Mouse (Mus musculus) midbrain, embryonic 11.5 days (tissue): Measurements from ENCODE around the gene Cdc42bpa. TPM values are rescaled to one million over a fixed set of nuclear protein-coding genes. Genes with fewer than 3 reads are reported as not detected.

Experiments used
- ATAC-seq: fragments of 200-750 bp; cut with Nextera tagmentation; 2 replicates; pipeline ENCODE4 v1.8.0; 2017; ENCODE audit warnings: moderate TSS enrichment, moderate library complexity; ENCODE audit not compliant: low FRiP score
- DNase-seq: peaks from one replicate; pipeline ENCODE4 v3.0.0; 2015; ENCODE audit warnings: low spot score; ENCODE audit errors: missing footprints
- H3K27ac ChIP-seq: fragments of 300-500 bp; sonication (generic); 2 replicates; pipeline ENCODE4 v1.5.1; 2014; ENCODE audit warnings: low read depth, low read length
- H3K27me3 ChIP-seq: fragments of 300-500 bp; sonication (generic); 2 replicates; pipeline ENCODE4 v1.6.1; 2014; ENCODE audit warnings: mild to moderate bottlenecking, low read length, moderate library complexity, mixed read lengths; ENCODE audit not compliant: control insufficient read depth, insufficient read depth
- H3K36me3 ChIP-seq: fragments of 300-500 bp; sonication (generic); 2 replicates; pipeline ENCODE4 v1.6.1; 2014; ENCODE audit warnings: mild to moderate bottlenecking, low read length, moderate library complexity, mixed read lengths; ENCODE audit not compliant: control insufficient read depth, insufficient read depth
- H3K4me1 ChIP-seq: fragments of 300-500 bp; sonication (generic); 2 replicates; pipeline ENCODE4 v1.6.1; 2014; ENCODE audit warnings: low read length; ENCODE audit not compliant: control insufficient read depth, insufficient read depth
- H3K4me2 ChIP-seq: fragments of 300-500 bp; sonication (generic); 2 replicates; pipeline ENCODE4 v1.6.1; 2014; ENCODE audit warnings: mild to moderate bottlenecking, moderate library complexity
- H3K4me3 ChIP-seq: fragments of 300-500 bp; sonication (generic); 2 replicates; pipeline ENCODE4 v1.5.1; 2014; ENCODE audit warnings: low read depth, low read length
- H3K9ac ChIP-seq: fragments of 300-500 bp; sonication (generic); 2 replicates; pipeline ENCODE4 v1.6.1; 2014; ENCODE audit warnings: low read length
- H3K9me3 ChIP-seq: fragments of 300-500 bp; sonication (generic); 2 replicates; pipeline ENCODE4 v1.6.1; 2016; ENCODE audit warnings: low read length; ENCODE audit not compliant: control insufficient read depth
- WGBS: fragments of 180-500 bp; shearing (Covaris S2); extraction: QIAGEN DNeasy Blood & Tissue Kit; methylation state at CpG from one replicate; pipeline ENCODE4 v1.1.7; 2014; 5-methylcytosine and 5-hydroxymethylcytosine counted together
- polyA plus RNA-seq: library from polyadenylated mRNA; unstranded; fragments of >200 nt; fragmentation: Nextera tagmentation; extraction: Ambion mirVana; gene quantifications from 2 replicates; pipeline ENCODE4 v1.2.1, GENCODE M21; 2014

Gene Cdc42bpa
- polyA plus RNA-seq, 1 experiment from 2014 or later, result 12.7 TPM

DNA sequence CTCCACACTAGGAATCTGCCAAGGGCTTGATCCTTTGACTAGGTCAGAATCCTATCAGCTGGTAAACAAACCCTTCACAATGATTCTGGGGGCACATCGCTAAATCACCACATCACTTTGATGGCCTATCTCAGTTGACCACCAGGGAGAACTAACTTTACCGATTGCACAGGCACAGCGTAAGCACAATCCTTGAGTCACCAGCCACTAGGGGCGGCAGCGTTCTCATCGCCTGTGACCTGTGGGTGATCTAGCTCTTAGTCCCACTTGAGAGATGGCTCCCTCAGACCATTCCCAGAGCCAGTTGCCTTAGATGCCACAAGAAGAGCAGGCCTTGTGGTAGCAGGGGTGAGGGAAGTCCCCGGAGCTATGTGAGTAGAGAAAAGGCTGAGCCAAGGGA, 31.4 kb upstream of the Cdc42bpa start:
- 58% methylated on average over 7 of the region's 7 CpGs for WGBS
- no peak overlapping the region for H3K9ac ChIP-seq
- no peak overlapping the region for H3K4me2 ChIP-seq
- no peaks in the 10 kb centered on the region for H3K9me3 ChIP-seq
- H3K36me3 ChIP-seq, result no peaks in the 10 kb centered on the region
- no peak overlapping the region for H3K27ac ChIP-seq
- H3K27me3 ChIP-seq, result no peaks in the 10 kb centered on the region
- H3K4me3 ChIP-seq, result no peak overlapping the region
- no peaks in the 10 kb centered on the region for H3K4me1 ChIP-seq
- ATAC-seq (no peak), DNase-seq (no peak)

DNA sequence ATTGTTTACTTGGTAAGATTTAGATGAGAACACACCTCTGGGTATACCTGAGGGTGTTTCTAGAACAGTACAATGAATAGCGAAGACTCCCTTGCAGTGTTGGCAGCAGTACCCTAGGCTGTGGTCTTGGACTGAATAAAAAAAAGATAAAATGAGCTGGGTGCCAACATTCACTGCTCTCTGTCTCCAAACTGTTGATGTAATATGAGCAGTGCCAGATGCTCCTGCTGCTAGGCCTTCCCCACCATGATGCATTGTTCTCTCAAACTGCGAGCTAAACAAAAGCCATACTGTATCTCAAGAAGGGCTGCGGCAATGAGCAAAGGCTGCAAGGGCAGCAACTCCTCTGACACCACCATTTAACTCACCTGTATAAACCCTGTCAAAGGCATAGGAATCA, 29.0 kb upstream of the Cdc42bpa start:
- Histone ChIP-seq H3K9ac (no peak overlapping the region), H3K4me1 (no peaks in the 10 kb centered on the region), H3K9me3 (no peaks in the 10 kb centered on the region), H3K27ac (no peak overlapping the region), H3K4me3 (no peak overlapping the region), H3K36me3 (no peaks in the 10 kb centered on the region), H3K4me2 (no peak overlapping the region), H3K27me3 (no peaks in the 10 kb centered on the region)
- DNase-seq (no peak), ATAC-seq (no peak)
- 85% methylated on average over 3 of the region's 3 CpGs for WGBS

DNA sequence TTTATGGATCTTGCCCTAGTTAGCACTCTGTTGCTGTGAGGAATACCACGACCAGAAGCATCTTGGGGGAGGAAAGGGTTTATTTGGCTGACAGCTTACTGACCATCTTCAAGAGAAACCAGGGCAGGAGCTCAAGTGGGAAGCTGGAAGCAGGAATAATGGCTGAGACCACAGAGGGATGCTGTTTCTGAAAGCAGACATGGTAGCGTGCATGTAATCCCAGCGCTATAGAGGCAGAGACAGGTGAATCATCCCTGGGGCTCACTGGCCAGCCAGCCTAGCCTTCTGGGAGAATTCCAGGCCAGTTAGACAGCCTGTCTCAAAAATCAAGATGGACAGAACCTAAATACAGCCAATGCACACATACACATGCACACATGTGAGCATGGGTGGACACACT, 26.2 kb upstream of the Cdc42bpa start:
- no peaks in the 10 kb centered on the region for H3K36me3 ChIP-seq
- no peaks in the 10 kb centered on the region for H3K27me3 ChIP-seq
- no peak overlapping the region for H3K4me3 ChIP-seq
- no peak overlapping the region for H3K27ac ChIP-seq
- no peaks in the 10 kb centered on the region for H3K9me3 ChIP-seq
- H3K4me1 ChIP-seq, result no peaks in the 10 kb centered on the region
- no peak overlapping the region for H3K9ac ChIP-seq
- no peak for ATAC-seq
- no peak overlapping the region for H3K4me2 ChIP-seq
- WGBS, result 86% methylated on average over 3 of the region's 3 CpGs
- DNase-seq, result no peak

DNA sequence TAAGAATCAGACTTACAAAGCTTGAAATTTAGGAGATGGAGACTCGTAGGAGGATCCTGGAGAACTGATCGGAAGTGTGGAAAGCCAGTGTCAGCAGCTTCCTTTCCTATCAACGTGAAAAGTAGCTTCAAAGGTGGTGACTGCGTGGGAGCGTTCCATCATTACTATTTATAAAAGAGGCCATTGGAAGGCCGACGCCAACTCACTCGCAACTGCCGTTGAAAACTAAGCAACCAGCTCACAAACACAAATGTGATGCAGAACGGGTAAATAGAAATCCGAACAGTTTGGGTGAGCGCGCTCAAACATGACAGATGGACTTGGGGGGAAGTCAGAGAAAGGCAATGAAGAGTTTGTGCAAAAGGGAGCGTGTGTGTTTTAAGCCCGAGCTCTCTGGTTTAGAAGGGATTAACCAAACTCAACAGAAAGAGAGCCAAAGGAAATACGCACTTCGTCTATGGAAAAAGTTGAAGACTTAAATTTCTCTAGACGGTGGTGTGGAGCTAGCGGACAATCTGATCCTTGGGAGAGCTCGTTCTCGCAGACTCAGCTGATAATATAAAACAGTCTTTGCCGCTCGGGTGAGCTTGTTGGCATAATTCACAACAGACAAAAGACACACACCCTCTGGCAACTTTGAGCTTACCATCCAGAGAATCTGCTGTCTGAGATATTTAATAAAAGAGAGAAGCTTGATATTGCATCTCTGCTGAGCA, 20.0 kb upstream of the Cdc42bpa start:
- 85% methylated on average over 23 of the region's 23 CpGs for WGBS
- H3K4me1 ChIP-seq, result no peaks in the 10 kb centered on the region
- H3K36me3 ChIP-seq, result no peaks in the 10 kb centered on the region
- no peaks in the 10 kb centered on the region for H3K9me3 ChIP-seq
- no peak overlapping the region for H3K9ac ChIP-seq
- H3K27me3 ChIP-seq, result no peaks in the 10 kb centered on the region
- no peak overlapping the region for H3K27ac ChIP-seq
- no peak overlapping the region for H3K4me2 ChIP-seq
- ATAC-seq (no peak), DNase-seq (no peak)
- H3K4me3 ChIP-seq, result no peak overlapping the region

DNA sequence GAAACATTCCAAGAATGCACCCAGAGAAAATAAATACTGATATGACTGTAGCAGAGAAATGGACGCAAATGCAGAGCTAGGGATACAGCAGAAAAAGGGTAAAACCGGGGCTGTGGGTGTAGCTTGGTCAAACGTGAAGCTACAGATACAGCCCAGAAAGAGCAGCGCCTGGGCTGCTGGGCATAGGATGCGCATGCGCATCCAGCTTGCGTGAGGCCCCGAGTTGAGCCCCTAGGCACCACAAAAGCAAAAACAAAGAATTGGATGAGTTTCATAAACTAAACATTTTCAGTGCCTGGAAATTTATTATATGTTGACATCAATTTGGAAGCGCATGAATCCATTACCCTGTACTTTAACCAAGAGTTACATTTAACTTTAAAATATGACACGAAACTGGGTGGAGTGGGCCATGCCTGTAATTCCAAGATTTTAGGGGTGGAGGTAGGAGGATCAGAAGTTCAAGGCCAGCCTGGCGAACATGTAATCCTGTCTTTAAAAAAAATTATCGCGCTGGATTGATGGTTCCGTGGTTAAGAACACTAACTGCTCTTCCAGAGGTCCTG, 19.4 kb upstream of the Cdc42bpa start:
- DNase-seq (no peak), ATAC-seq (no peak)
- Histone ChIP-seq H3K9ac (no peak overlapping the region), H3K4me3 (no peak overlapping the region), H3K9me3 (no peaks in the 10 kb centered on the region), H3K27me3 (no peaks in the 10 kb centered on the region), H3K4me2 (no peak overlapping the region), H3K36me3 (no peaks in the 10 kb centered on the region), H3K27ac (no peak overlapping the region), H3K4me1 (no peaks in the 10 kb centered on the region)
- 91% methylated on average over 14 of the region's 14 CpGs for WGBS

DNA sequence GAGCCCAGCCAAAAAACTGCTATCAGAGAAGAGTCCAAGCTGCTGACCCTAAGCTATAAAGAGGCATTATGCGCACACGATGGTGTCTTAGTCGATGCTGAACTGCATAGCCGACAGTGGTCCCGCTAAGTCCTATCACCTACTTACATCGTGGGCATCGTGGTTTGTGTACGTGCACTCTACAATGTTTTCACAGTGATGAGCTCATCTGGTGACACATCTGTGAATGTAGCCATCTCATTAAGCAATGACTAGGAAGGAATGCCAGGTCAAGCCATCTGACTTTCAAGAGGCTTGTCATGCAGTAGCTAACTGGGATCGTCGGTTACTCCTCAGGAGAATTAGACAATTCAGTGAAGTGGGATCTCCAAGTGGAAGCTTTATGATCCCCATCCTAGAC, 15.3 kb upstream of the Cdc42bpa start:
- WGBS, result 94% methylated on average over 10 of the region's 10 CpGs
- H3K4me3 ChIP-seq, result no peak overlapping the region
- no peak for ATAC-seq

DNA sequence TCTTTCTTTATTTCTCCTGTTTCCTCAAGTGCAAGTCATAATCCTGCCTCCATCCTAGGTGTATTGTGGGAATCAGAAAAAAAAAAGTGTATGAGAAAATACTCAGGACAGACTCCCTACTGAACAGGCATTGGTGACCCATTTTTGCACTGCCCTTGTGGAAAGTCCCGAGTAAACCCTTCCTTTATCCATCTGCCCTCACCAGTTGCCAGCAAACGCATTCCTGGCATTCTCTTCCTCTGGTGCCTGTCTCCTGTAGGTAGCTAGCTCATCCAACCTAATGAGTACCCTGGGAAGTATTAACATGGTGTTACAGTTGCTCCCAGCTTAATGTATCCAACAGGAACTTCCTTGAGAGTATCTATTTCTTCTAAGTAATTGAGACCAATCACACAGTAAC, 13.7 kb upstream of the Cdc42bpa start:
- Histone ChIP-seq H3K36me3 (no peaks in the 10 kb centered on the region), H3K4me2 (no peak overlapping the region), H3K9me3 (no peaks in the 10 kb centered on the region), H3K27ac (no peak overlapping the region), H3K27me3 (no peaks in the 10 kb centered on the region), H3K4me1 (no peaks in the 10 kb centered on the region), H3K4me3 (no peak overlapping the region), H3K9ac (no peak overlapping the region)
- no peak for DNase-seq
- no peak for ATAC-seq
- 66% methylated on average over 2 of the region's 2 CpGs for WGBS

More for the DNA sequence above, 15.3 kb upstream of the Cdc42bpa start:
- Histone ChIP-seq H3K27ac (no peak overlapping the region), H3K4me2 (no peak overlapping the region), H3K9ac (no peak overlapping the region), H3K36me3 (no peaks in the 10 kb centered on the region), H3K27me3 (no peaks in the 10 kb centered on the region), H3K4me1 (no peaks in the 10 kb centered on the region), H3K9me3 (no peaks in the 10 kb centered on the region)
- DNase-seq, result no peak

DNA sequence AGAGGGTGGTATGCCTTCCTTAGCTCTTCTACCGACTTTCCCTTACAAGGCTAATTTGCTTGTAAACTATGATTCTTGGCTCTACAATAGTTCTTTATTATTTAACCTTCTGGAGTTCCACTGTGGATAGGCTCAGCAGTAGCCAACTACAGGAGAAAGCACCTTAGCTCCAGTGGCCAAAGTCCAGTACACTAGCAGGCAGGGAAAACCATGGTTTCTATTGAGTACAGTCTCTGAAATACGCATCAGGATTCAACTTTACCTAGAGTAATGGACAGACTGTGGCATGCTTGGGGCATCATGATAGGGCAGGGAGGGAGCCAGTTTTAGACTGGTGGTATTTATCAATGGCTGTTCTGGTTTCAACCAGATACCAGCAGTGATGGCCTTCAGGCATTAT, 12.6 kb upstream of the Cdc42bpa start:
- ATAC-seq (no peak), DNase-seq (no peak)
- Histone ChIP-seq H3K4me1 (no peaks in the 10 kb centered on the region), H3K4me3 (no peak overlapping the region), H3K36me3 (no peaks in the 10 kb centered on the region), H3K9ac (no peak overlapping the region), H3K4me2 (no peak overlapping the region), H3K27ac (no peak overlapping the region), H3K9me3 (no peaks in the 10 kb centered on the region), H3K27me3 (no peaks in the 10 kb centered on the region)
- WGBS, result 91% methylated on average over 2 of the region's 2 CpGs

DNA sequence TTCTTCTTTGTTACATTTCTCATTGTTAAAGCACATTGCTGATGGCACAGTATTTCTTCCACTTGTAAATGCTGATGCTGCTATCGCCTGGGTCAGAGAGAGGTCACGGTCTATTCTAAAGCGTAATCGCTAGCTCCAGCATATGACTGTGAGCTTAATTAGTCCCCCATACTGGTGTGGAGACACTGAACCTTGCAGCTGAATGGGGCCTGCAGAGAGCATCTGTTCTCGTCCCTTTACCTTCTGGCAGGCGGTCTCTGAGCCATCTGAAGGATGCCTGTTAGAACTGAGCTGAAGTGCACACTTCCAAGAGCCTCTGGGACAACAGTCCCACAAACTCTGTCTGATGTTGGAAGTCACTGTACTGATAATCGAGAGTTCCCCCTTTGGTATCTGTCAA, 8.7 kb upstream of the Cdc42bpa start:
- 64% methylated on average over 7 of the region's 7 CpGs for WGBS
- no peak overlapping the region for H3K4me3 ChIP-seq
- DNase-seq, result no peak
- H3K4me2 ChIP-seq, result no peak overlapping the region
- no peak overlapping the region for H3K9ac ChIP-seq
- H3K9me3 ChIP-seq, result no peaks in the 10 kb centered on the region
- no peaks in the 10 kb centered on the region for H3K4me1 ChIP-seq
- no peak overlapping the region for H3K27ac ChIP-seq
- H3K27me3 ChIP-seq, result no peaks in the 10 kb centered on the region
- no peaks in the 10 kb centered on the region for H3K36me3 ChIP-seq
- ATAC-seq, result no peak
